Mouse (Mus musculus) E14TG2a.4 (cell line): ENCODE measurements at regions not wholly inside any gene's neighbourhood (a gene's known extent, or its start where the extent isn't known, plus 50 kb on each side); places are given as distances from the start of the nearest gene placed in this dataset.
"Not testable (repeated sequence)": the region's sequence is repeated elsewhere in the genome, so short reads cannot be mapped to it uniquely, and the experiment has no call there.

Source experiments
- H3K27me3 ChIP-seq: 2 replicates; pipeline ENCODE4 v1.6.1; 2014; ENCODE audit warnings: low read length, control low read depth; ENCODE audit not compliant: insufficient read depth
- H3K36me3 ChIP-seq: 2 replicates; pipeline ENCODE4 v1.6.1; 2014; ENCODE audit warnings: low read length, control low read depth; ENCODE audit not compliant: insufficient read depth
- H3K4me1 ChIP-seq: replicated peaks from 2 replicates; pipeline ENCODE4 v1.6.1; 2014; ENCODE audit warnings: low read depth, low read length, control low read depth
- H3K4me3 ChIP-seq: replicated peaks from 2 replicates; pipeline ENCODE4 v1.5.1; 2014; ENCODE audit warnings: mild to moderate bottlenecking, low read length
- H3K9me3 ChIP-seq: 2 replicates; pipeline ENCODE4 v1.6.1; 2014; ENCODE audit warnings: low read length, control low read depth
- CTCF ChIP-seq: conservative IDR thresholded peaks from 2 replicates; pipeline ENCODE4 v1.5.1; 2014; ENCODE audit warnings: low read length
- NANOG ChIP-seq: IDR thresholded peaks from 2 replicates; pipeline ENCODE4 v1.6.1; 2014; ENCODE audit warnings: borderline replicate concordance, low read length, mixed read lengths
- POU5F1 ChIP-seq: IDR thresholded peaks from 2 replicates; pipeline ENCODE4 v1.6.1; 2014; ENCODE audit warnings: low read length, borderline replicate concordance

DNA sequence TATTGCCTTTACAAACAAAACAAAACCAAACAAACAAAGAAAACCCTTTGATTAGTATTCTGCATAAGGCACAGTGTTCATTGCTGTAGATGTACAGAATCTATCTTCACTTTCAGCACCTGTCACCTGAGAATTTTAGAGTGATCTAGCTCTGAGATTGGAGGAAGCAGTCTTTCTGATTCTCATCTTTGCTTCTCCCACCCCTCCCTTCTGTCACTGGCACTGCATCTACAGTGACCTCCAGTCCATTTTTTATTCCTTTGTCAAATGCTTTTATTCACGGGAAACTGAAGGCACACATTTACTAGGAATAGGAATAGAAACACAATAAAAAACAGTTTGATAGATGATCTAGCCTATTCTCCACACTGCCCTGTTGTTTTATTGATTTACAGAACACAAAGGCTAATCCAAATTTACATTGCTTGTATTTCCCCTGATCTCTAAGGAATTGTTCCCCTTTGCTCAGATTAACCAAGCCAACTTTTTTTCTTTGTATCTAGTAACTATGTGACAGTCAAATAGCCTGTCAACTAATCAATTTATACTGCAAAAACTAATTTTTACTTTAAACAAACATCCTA lies 488.2 kb upstream of the Stxbp6 start:
- Histone ChIP-seq H3K4me1 (no peaks in the 10 kb centered on the region), H3K27me3 (no peaks in the 10 kb centered on the region), H3K36me3 (no peaks in the 10 kb centered on the region), H3K4me3 (no peak overlapping the region), H3K9me3 (no peaks in the 10 kb centered on the region)
- TF ChIP-seq NANOG (no peak), CTCF (no peak), POU5F1 (no peak)

GRCm38 (mm10) chr12:45561889-45562288 lies 487.4 kb upstream of the Stxbp6 start:
- no peaks in the 10 kb centered on the region for H3K4me1 ChIP-seq
- H3K27me3 ChIP-seq, result no peaks in the 10 kb centered on the region
- no peak overlapping the region for H3K4me3 ChIP-seq
- TF ChIP-seq POU5F1, result no peak
- TF ChIP-seq CTCF, result no peak
- H3K36me3 ChIP-seq, result no peaks in the 10 kb centered on the region
- no peaks in the 10 kb centered on the region for H3K9me3 ChIP-seq

DNA sequence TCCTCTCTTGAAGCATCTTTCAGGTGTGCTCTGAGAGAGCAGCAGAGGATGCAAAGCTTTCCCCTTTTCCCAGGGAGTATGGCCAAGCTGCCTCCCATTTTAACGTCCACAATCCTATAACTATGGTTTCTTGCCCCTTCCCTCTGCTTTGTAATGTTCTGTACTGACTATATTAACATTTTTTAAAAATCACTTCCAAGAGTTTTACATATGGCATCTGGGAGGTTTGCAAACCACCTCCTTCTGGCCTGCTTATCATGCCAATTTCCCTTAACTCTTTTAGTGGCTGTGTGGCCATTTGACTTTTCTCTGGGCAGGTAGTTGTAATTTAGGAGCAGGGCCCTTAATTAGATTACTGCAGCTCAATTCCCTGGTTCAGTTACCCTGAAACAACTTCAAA lies 486.9 kb upstream of the Stxbp6 start:
- Histone ChIP-seq H3K4me1 (no peaks in the 10 kb centered on the region), H3K4me3 (no peak overlapping the region), H3K9me3 (no peaks in the 10 kb centered on the region), H3K36me3 (no peaks in the 10 kb centered on the region), H3K27me3 (no peaks in the 10 kb centered on the region)
- TF ChIP-seq NANOG (no peak), POU5F1 (no peak), CTCF (no peak)

DNA sequence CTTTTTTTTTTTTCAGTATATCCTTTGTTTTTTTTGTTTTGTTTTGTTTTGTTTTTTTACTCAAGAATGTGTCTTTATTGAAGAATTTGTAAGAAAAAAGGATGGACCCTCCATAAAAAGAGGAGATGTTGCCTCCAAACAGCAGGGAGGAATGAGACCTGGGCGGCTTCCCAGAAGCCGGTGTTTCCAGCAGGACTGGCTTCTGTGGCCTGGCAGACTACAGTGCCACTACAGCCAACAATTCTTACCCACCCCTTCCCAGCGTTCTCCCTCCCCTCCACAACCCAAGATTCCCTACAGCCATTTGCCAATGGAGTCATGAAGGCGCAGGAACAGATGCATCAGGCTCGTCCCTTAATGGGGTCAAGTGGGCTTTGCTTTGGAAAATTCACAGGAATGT lies 475.4 kb upstream of the Stxbp6 start:
- not testable (repeated sequence) for H3K4me3 ChIP-seq, H3K36me3 ChIP-seq, H3K27me3 ChIP-seq, H3K9me3 ChIP-seq, H3K4me1 ChIP-seq

GRCm38 (mm10) chr12:45519554-45519953 lies 445.0 kb upstream of the Stxbp6 start:
- no peak overlapping the region for H3K4me3 ChIP-seq
- no peaks in the 10 kb centered on the region for H3K9me3 ChIP-seq
- no peaks in the 10 kb centered on the region for H3K27me3 ChIP-seq
- H3K36me3 ChIP-seq, result no peaks in the 10 kb centered on the region
- no peaks in the 10 kb centered on the region for H3K4me1 ChIP-seq
- TF ChIP-seq CTCF (no peak), POU5F1 (no peak), NANOG (no peak)

DNA sequence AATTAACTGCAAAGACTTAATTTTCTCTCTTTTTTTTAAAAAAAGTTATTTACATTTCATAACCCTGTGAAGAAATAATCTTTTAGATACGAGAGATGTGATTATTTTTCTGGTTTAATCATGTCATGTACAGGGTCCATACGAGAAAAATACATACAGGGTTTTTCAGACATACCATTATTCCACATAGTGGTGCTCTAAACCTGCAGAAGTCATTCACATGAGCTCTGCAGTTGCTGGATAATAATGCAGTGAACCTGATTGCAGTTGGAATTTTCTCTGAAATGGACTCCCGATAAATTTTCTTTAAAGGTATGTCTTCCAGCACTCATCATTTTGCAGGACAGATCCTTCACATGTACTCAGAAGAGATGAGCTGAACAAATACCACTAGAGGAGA lies 439.9 kb upstream of the Stxbp6 start:
- TF ChIP-seq NANOG, result no peak
- Histone ChIP-seq H3K36me3 (no peaks in the 10 kb centered on the region), H3K4me1 (no peaks in the 10 kb centered on the region), H3K4me3 (no peak overlapping the region), H3K9me3 (no peaks in the 10 kb centered on the region), H3K27me3 (no peaks in the 10 kb centered on the region)

DNA sequence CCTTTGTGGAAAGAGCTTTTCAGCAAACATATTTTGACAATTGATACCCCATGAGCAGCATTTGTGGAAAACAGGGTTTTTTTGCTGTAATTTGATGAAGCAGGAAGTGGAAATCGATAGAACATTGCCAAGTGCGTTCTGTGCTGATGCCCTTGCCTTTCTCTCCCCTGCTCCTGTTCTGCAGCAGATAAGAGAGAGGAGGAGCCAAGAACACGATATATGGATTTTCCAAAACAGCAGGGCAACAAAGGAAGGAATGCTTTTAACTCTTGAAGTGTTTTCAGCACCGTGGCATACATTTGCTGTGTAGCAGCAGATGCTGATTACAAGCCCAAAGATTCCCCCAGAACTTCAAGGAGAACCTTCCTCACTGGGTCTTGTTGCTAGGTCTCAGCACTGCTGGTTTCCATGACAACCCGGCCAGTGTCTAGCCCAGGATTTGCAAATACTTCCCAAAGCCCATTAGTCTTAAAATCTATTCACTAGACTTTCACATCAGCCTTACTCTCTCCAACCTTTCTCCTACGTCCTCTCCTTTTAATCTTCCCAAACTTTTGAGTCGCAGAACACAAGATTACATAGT lies 433.0 kb upstream of the Stxbp6 start:
- Histone ChIP-seq H3K27me3 (no peaks in the 10 kb centered on the region), H3K4me1 (no peaks in the 10 kb centered on the region), H3K36me3 (no peaks in the 10 kb centered on the region), H3K9me3 (no peaks in the 10 kb centered on the region), H3K4me3 (no peak overlapping the region)
- TF ChIP-seq NANOG (no peak), CTCF (no peak), POU5F1 (no peak)

- H3K4me1 ChIP-seq, result peaks cover 4% of the 10 kb centered on the region
- no peaks in the 10 kb centered on the region for H3K9me3 ChIP-seq
- no peaks in the 10 kb centered on the region for H3K36me3 ChIP-seq
- no peak overlapping the region for H3K4me3 ChIP-seq
- no peak for TF ChIP-seq NANOG
- TF ChIP-seq CTCF, result no peak
- no peak for TF ChIP-seq POU5F1
- no peaks in the 10 kb centered on the region for H3K27me3 ChIP-seq
Observed at GRCm38 (mm10) chr12:45499834-45500233, 425.3 kb upstream of the Stxbp6 start.

GRCm38 (mm10) chr12:45498230-45498629 lies 423.7 kb upstream of the Stxbp6 start:
- H3K27me3 ChIP-seq, result no peaks in the 10 kb centered on the region
- no peak overlapping the region for H3K4me3 ChIP-seq
- TF ChIP-seq NANOG, result no peak
- TF ChIP-seq POU5F1, result no peak
- no peak for TF ChIP-seq CTCF
- H3K4me1 ChIP-seq, result peaks cover 4% of the 10 kb centered on the region
- no peaks in the 10 kb centered on the region for H3K36me3 ChIP-seq
- H3K9me3 ChIP-seq, result no peaks in the 10 kb centered on the region
